Mouse (Mus musculus) frontal cortex, postnatal 14 days (tissue): ENCODE results near the gene Zg16.
"Not testable (repeated sequence)": the region's sequence is repeated elsewhere in the genome, so short reads cannot be mapped to it uniquely, and the experiment has no call there.

Experiments
- DNase-seq, 2 experiments: peaks; one replicate each; pipeline ENCODE4 v3.0.0; 2022; ENCODE audit warnings: low spot score in 2 of 2

Zg16 gene

DNA sequence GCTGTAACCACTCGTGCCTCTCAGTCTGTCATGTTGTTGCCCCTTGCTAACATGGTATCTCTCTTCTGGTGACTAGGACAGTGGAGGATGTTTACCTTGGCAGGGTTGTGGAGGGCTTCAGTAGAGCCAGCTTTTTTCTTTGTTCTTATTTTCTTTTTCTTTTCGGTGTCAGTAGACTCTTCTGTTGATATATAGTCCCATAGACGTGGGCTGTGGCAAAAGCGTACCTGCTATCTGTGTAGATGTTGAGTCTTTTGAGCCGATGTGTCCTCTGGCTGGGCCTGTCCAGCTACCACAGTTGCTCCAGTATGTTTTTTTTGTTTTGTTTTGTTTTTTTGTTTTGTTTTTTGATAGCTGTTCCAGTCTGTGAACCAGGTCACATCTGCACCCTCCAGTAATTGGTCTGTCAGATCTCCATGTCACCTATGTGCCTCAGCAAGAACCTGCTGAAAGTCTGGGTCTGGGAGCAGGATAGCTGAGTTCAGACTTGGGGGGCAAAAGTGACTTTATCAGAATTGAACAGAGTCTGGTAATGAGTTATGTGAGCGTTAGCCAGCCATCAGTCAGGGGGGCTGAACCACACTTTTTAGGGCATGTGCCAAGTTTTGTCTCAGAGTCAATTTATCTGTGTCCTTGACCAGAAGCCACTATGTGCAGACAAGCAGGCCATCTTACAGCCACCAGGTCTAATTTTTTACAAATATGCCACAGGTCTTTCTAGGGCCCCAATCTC lies at the start of gene Zg16:
Gene Zg16, minus strand, starts transcription at position 51 of the 733 bp plus-strand sequence.
- not testable (repeated sequence) for DNase-seq

DNA sequence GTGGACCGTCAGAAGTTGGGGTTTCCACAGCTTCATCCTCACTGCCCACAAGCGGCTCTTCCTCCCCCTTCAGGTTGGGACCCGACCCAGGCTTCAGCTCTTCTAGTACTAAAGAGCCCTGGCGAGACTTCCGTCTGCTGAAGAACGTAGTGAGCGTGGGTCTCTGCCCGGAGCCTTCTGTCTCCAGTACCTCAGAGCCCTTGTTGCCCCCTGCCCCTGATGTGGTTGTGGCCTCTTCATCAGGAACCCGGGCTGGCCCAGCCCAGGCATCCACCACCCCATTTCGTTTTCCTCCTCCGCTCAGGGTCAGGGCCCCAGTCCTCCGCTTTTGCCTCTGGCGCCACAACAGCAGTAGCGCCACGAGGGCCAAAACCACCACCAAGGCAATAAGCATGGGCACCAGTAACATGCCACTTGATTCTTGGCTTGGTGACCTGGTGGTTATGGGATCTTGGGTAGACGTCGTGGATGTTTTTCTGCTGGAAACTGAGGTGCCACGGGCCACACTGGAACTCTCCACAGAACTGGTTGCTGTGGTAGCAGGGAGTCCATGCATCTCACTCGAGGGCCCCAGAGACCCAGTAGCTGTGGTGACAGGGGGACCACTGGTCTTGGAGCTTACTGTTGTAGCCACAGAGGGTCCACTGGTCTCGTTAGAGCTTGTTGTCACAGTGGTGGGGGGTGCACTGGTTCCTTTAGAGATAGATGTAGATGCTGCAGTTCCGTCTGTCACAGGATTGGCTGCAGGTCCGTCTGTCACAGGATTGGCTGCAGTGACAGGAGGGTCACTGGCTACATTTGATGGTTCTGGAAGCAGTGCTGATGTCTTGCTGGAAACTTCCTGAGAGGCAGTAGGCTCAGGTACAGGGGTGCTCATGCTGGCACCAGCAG lies 49.3 kb upstream of the Zg16 start:
- no peak for DNase-seq

DNA sequence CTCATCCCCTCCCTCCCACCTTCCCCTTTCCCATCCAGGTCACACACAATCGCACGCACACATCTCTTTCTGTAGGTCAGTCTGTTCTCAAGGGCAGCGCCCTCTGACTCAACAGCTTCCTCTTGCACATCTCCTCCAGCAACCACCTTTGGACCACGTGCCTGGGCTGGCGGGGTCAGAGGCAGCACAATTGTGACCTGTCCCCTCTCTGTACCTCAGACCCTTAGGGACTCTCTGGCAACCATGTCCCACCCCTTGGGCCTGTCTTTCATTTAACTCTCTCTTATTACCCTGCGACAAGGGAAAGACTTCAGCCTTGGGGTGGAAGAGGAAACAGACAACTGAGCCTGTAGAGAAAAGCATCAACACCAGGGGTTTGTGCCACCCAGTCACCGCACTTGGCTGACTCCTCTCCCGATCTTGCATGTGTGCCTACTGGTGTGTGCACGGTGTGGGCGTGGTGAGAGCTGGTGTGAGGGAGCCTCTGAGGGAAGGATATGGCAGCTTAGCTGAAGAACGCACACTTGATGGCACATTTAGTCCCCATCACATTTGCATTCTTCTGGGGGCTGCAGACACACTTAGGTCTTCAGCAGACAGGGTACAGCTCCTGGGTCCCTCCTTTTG lies 47.8 kb upstream of the Zg16 start:
- no peak for DNase-seq

DNA sequence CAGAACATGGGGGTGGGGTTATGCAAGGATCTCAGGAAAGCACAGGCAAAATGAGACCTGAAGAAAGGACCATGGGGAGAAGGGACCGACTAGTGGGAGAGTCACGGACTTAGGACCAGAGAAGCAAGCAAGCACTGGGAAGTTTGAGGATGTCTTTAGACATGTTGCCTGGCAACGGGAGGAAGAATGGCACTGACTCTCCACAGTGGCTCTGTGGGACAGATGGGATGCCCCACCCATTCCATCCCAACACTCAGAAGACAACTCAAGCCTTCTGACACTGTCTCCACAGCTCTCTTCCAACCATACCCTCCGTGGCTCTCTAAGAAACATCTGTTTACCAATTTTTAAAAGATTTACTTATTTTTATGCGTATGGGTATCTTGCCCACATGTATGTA lies 46.0 kb upstream of the Zg16 start:
- no peak for DNase-seq

DNA sequence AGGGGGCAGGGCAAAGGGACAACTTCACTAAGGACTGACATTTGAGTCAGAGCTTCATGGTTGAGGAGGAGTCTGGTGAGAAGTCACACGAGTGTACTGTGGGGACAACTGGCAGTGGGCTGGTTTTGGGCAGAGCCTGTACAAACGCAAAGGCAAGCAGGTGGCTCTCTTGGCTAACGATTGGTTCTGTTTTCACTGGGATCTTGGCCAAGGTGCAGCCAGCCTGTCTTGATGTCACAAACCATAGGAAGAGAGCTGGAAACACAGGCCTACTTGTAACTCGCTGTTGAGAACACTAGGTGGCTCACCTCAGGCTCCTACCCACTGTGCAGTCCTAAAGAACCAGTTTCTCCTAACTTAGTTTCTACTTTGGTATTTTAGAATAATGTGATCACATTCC lies 42.5 kb upstream of the Zg16 start:
- no peak for DNase-seq

DNA sequence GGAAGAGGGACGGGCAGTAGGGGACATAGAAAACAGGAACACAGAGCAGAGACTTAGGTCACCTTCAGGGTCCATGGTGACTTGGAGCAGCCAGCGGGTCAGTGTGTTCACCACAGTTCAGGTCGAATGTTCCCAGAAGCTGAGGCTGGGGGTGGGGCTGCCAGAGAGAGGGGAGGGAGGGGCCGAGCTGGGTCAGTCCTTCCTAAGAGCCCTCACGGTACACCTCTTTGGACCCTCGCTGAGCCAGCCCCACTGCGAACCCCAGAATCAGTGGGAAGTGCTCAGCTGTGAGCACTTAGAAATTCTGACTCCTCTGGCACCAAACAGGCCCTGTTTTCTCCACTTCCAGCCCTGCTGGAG lies 34.8 kb upstream of the Zg16 start, which contains the start of gene Qprt:
Gene Qprt, minus strand, starts transcription at position 316 of the 360 bp plus-strand sequence.
- no peak for DNase-seq

DNA sequence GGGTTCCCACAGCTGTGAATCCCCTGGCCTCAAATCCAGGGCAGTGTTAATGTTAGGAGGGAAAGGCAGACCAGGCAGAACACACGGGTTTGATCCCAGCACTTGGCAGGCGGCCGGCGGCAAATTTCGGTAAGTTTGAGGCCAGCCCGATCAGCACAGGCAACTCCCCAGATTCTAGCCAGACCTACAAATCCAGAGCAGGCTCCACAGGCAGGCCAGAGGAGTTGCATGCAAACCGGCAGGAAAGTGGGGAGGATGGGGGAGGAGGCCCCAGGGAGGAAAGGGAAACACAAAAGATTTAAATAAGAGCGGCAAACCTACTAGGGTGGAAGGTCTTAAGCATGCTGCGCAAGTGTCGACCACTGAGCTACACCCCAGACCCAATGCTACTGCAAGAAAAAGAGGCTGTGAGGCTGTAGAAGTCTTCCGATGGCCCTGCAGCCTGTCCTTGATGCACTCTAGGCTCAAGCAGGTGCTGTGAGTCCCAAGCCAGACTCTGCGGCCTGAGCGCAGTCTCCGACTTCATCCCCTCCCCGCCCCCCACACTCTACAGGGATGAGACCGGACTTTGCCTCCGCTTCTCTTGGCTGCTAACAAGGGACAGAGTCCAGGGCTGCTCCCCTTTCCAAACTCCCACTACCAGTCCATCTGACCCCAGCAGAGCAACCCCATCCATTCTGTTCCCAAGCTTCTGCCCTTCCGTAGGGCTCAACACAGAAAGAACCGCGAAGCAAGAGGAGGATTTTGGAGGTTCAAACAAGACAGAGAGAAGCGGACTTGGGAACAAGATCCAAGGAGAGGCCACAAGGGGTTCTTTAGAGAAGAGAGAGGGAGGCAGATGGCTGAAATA lies 34.2 kb upstream of the Zg16 start:
- DNase-seq = no peak

DNA sequence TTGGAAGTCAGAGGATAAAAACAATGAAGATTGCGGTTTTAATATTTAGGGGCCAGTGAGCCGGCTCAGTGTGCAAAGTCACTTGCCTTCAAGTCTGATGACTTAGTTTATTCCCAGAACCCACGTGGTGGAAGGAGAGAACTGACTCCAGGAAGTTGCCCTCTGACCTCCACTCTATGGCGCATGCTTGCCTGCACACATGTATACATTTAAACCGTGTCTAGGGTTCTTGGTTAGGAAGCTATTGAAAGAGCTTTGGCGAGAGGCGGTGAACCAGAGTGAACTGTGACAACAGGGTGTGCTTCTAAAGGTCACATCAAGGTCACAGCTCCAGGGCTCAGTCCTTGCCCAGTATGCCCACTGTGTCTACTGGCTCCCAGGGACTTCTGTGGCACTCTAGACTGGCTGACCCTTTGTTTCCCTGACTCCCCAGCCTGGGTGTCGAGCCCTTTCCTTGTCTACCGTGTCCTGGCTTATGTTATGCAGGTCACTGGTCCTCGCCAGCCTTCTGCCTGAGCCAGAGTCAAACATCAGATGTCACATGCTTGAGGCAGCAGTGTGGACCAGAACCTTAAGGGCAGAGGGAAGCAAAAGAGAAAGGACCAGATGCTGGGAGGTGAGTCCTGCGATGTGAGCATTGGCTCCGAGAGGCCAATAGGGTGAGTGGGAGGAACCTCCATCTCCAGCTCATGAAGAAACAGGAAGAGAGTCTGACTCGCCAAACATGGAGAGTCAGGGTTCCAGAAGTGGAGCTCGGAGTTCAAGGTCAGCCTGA lies 31.7 kb upstream of the Zg16 start:
- no peak for DNase-seq

DNA sequence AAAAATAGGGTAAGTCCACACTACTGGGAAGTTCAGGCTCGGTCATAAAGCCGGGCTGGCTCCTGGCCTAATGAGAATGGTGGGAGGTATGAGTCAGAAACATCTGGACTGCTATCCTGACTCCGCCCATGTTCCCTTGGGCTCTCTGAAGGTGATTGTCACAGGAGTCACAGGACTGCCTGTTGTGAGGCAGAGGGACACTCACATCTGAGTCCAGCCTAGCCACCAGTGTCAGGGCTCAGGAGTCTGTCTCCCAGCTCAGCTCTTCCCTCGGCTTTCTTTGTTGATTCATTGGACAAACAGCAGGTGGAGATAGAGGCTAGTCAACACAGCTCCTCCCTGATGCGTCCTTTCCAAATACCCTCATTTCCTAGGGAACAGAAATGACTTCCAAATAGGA lies 30.8 kb upstream of the Zg16 start:
- DNase-seq = no peak

DNA sequence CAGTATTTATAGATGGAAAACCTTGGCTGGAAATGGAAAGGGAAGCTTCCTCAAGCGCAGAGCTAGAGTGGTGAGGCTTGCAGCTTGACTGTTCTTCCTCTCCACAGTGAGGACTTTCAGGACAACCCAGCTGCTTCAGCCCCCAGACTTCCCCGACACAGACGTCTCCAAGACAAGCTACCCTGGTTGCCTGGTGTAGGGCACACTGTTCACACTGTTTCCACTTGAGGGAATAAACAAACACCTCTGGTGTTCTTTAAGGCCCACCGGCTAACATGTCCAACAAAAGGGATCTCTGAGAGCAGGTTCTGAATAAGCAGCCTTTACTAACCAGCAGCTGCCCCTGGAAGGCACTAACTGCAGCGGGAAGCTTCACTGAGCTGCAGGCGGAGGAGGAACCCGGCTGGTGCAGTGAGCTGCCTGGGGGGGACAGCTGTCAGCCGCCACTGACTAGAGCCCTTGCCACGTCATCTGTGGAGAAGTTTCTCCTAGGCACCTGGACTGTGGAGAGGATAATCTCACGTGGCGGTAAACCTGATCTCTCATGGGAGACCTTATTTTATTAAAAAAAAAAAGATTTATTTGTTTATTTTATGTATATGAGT lies 29.3 kb upstream of the Zg16 start:
- DNase-seq = no peak

DNA sequence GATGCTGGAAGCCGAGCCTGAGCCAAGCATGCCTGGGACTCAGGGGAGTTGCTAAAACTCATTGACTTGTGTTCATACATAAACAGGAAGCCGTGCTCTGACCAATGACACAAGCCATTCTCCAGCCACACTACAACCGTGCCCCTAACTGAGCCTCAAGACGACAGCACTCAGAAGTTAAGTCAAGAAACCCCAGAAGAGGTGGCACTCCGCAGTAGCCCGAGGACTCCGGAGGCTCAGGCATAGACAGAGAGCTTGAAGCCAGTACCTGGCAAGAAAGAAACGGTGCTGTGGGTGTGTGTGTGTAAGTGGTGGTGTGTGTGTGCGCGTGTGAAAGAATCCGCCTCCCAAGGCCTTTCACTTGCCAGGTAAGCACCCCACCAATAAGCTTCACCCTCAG lies 27.8 kb upstream of the Zg16 start:
- DNase-seq = no peak

DNA sequence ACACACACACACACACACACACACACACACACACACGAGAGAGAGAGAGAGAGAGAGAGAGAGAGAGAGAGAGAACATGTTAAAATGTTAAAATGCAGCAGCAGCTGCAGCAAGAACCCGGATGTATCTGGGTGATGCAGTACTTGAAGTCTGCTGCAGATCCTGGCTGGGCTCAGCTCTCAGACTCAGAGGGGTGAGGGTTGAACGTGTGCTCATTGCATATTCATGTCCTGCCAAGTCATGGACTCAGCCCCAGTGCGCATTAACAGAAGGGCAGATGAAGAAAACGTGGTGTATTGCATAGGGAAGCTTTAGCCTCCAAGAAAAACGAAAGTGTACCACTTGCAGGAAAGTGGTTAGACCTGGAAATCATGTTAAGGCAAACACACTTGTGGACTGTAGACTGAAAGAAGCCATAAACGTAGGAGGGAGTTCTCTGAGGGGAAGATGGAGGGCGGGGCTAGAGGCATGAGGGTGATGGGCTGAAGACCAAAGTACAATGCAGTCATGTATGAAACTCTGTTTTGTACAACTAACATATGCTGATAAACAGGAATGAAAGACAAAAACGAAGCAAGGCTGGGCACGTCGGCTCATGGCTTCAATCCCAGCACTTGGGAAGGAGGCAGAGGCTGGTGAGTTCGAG lies 26.6 kb upstream of the Zg16 start:
- no peak for DNase-seq

DNA sequence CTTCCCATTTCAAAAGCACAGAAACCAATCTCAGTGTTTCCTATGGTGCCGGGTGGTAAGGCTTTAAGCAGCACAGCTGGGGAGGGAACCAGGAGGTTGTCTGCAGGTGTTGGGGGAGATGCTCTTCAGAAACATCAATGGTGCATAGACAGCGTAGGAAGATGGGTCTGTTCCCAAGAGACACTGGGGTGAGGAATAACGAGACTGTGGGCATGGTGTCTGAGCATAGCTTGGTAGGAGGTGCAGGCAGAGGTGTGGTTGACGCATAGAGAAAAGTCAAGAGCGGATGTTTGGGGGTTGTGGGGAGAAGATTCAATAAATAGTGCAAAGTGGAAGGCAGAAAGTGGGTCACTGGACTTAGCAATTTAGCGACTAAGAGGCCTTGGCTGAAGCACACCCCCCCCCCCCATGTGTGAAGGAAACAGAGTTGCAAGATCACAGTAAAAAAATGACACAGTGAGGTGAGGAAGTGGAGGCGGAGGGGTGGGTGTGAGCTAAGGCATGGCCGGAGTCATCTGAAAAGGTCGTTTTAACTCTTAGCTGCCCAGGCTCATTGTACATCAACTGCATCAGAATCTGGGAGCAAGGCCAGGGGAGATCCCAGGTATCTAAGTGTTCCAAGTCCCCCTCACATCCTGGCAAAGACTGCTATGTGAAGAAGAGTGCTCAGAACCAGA lies 25.9 kb upstream of the Zg16 start:
- DNase-seq = no peak

DNA sequence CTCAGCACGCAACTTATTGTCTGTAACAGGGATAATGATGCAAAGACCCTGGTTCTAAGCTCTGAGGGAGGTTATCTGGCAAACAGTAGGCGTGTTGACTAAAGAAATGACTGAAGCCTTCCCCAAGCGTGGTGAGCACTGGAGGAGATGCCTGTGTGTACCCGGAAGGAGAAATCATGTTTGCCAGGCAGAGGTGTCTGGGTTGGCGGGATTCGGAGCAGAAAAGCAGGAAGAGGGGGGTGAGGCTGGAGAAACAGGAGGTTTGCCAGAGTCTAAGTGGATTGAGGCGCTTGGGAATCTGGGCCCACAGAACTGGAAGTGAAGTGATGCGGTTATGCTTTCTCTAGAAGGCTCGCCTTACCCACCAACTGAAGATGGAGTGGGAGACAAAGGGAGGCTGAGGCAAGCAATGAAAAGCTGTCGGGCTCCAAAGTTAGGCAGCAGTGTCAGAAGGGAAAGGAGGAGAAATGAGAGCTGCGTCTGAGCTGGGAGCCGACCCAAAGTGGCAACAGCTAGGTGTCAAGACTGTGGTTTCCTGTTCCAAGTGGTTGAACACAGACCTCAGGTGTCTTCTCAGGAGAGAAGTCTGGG lies 25.2 kb upstream of the Zg16 start:
- DNase-seq = no peak

DNA sequence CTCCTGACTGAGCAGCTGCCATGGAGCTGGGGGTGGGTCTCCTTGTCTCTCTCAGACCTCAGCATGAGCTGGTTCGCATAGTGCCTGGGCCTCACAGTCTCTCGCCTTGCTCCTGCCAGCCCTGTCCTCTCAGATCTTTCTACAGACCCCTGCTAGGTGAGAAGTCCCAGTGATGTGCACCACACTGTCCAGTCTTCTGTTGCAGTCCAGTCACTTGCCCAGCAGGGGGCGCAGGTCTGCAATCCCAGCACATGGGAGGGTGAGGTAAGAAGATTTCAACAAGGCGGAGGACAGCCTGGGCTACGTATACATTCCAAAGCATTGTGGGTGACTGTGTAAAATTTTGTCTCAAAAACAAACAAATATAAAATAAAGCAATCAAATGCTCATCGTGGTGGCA lies 24.3 kb upstream of the Zg16 start:
- no peak for DNase-seq

DNA sequence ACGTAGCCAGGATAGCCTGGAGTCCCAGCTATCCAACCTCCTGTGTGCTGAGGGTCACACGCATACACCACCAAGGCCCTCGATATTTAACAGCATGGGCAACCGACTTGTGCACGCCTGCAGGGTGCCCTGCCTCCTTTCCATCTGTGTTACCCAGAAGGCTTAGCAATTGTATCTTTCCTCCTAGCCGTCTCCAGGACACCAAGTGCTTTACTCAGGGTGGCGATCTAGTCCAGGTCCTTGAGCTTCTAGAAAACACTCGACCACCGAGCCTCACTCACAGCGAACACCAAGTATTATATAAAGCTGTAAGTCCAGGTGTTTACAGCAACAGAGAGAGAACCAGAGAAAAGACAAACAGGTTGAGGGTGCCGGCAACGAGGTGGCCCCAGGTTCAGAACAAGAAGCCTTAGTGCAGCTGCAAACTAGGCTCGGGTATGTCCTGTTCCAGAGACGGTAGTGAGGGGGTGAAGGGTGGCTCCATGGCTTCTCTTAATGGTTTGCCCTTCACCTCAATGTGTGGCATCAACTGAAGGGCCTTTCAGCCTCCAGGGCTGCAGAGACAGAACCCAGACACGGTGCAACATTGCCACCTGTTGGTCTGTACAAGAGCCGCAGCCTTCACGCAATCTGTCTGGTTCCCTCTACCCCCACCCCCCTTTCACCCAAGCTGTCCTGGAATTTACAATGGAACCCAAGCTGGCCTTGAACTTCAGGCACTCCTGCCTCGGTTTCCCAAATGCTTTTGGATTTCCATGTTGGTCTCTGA lies 23.3 kb upstream of the Zg16 start:
- peak; percentile 53 to 71 for DNase-seq

DNA sequence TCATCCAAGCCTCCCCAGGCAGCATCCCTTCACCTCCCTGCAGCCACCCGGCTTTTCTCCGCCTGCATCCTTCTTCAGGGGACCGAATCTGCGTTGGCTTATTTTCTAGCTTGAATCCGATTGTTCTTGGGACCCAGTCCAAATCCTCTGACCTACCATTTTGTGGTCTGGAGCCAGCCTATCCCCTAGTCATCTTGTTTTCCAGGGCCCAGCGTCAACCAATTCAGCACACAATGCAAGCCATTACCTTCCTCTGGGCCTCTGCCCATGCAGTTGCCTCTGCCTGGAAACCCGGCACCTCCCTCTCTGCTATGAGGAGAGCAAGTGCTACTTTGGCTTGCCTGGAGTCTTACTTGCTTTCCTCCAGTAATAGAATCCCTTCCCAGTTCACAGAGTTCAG lies 18.4 kb upstream of the Zg16 start:
- DNase-seq = no peak
